Mouse (Mus musculus) cortical plate, adult 2 months (tissue): ENCODE data around the gene Frmd4a. TPM values are rescaled to one million over a fixed set of nuclear protein-coding genes. Genes with fewer than 3 reads are reported as not detected.

ENCODE experiments used
- H3K27ac ChIP-seq: fragments of 200-500 bp; 2 replicates; pipeline ENCODE4 v1.5.1; 2012; ENCODE audit warnings: low read length, control low read depth, inconsistent platforms; ENCODE audit not compliant: insufficient read depth
- H3K4me1 ChIP-seq: fragments of 200-500 bp; 2 replicates; pipeline ENCODE4 v1.6.1; 2011; ENCODE audit warnings: low read length; ENCODE audit not compliant: control insufficient read depth, insufficient read depth
- H3K4me3 ChIP-seq: fragments of 200-500 bp; 2 replicates; pipeline ENCODE4 v1.5.1; 2011; ENCODE audit warnings: mild to moderate bottlenecking, low read length, control low read depth; ENCODE audit not compliant: insufficient read depth
- CTCF ChIP-seq: fragments of 200-500 bp; IDR thresholded peaks from 2 replicates; pipeline ENCODE4 v1.5.1; 2011; ENCODE audit warnings: mild to moderate bottlenecking, control low read depth, low read length; ENCODE audit not compliant: insufficient read depth; ENCODE audit errors: extremely low read depth
- POLR2A ChIP-seq: fragments of 200-500 bp; IDR thresholded peaks from 2 replicates; pipeline ENCODE4 v1.6.1; 2011; ENCODE audit warnings: mild to moderate bottlenecking, low read length, control low read depth; ENCODE audit not compliant: insufficient read depth; ENCODE audit errors: extremely low read depth
- polyA plus RNA-seq: library from polyadenylated mRNA; depleted of rRNA; stranded (reverse); fragments of >200 nt; gene quantifications from 2 replicates; pipeline ENCODE4 v1.2.3, GENCODE M21; 2012

Gene Frmd4a
- polyA plus RNA-seq, 1 experiment, result 33.9 TPM

- Histone ChIP-seq H3K27ac (no peak overlapping the region), H3K4me1 (peaks cover 6% of the 10 kb centered on the region), H3K4me3 (no peak overlapping the region)
- TF ChIP-seq CTCF, result no peak
- TF ChIP-seq POLR2A, result no peak
Measured at GRCm38 (mm10) chr2:4477311-4477710, 459.8 kb downstream of the Frmd4a start.

GRCm38 (mm10) chr2:4480180-4480579 lies 462.7 kb downstream of the Frmd4a start:
- Histone ChIP-seq H3K4me3 (no peak overlapping the region), H3K27ac (no peak overlapping the region), H3K4me1 (no peaks in the 10 kb centered on the region)
- TF ChIP-seq CTCF, result no peak
- TF ChIP-seq POLR2A, result no peak

GRCm38 (mm10) chr2:4481154-4481553 lies 463.6 kb downstream of the Frmd4a start:
- Histone ChIP-seq H3K27ac (no peak overlapping the region), H3K4me3 (no peak overlapping the region), H3K4me1 (no peaks in the 10 kb centered on the region)
- TF ChIP-seq POLR2A (no peak), CTCF (no peak)

- TF ChIP-seq POLR2A (no peak), CTCF (no peak)
- Histone ChIP-seq H3K27ac (no peak overlapping the region), H3K4me1 (no peaks in the 10 kb centered on the region), H3K4me3 (no peak overlapping the region)
Measured at GRCm38 (mm10) chr2:4486185-4486584, 468.7 kb downstream of the Frmd4a start.

GRCm38 (mm10) chr2:4487280-4487679 lies 469.8 kb downstream of the Frmd4a start:
- TF ChIP-seq CTCF, result no peak
- no peak for TF ChIP-seq POLR2A
- Histone ChIP-seq H3K27ac (no peak overlapping the region), H3K4me1 (no peaks in the 10 kb centered on the region), H3K4me3 (no peak overlapping the region)

- Histone ChIP-seq H3K27ac (no peak overlapping the region), H3K4me1 (no peaks in the 10 kb centered on the region; the same call in 1 of the 2 replicates)
- TF ChIP-seq CTCF, result no peak
- no peak for TF ChIP-seq POLR2A
Measured at GRCm38 (mm10) chr2:4490845-4491244, 473.3 kb downstream of the Frmd4a start.

GRCm38 (mm10) chr2:4492485-4493481 lies 475.3 kb downstream of the Frmd4a start:
- H3K4me1 ChIP-seq, result no peaks in the 10 kb centered on the region; the same call in 1 of the 2 replicates
- no peak overlapping the region for H3K4me3 ChIP-seq
- H3K27ac ChIP-seq, result no peak overlapping the region
- TF ChIP-seq POLR2A (no peak), CTCF (peak; percentile 96)

More at GRCm38 (mm10) chr2:4490845-4491244, 473.3 kb downstream of the Frmd4a start:
- H3K4me3 ChIP-seq, result no peak overlapping the region

- H3K27ac ChIP-seq, result no peak overlapping the region
- no peaks in the 10 kb centered on the region; the same call in 1 of the 2 replicates for H3K4me1 ChIP-seq
- TF ChIP-seq CTCF (no peak), POLR2A (no peak)
- no peak overlapping the region for H3K4me3 ChIP-seq
Measured at GRCm38 (mm10) chr2:4494478-4494877, 477.0 kb downstream of the Frmd4a start.

GRCm38 (mm10) chr2:4499257-4499656 lies 481.7 kb downstream of the Frmd4a start:
- TF ChIP-seq CTCF (peak; percentile 47; the same call in 1 of the 2 replicates), POLR2A (no peak)
- H3K27ac ChIP-seq, result no peak overlapping the region
- H3K4me1 ChIP-seq, result peaks cover 14% of the 10 kb centered on the region
- no peak overlapping the region for H3K4me3 ChIP-seq

- H3K27ac ChIP-seq, result no peak overlapping the region
- TF ChIP-seq CTCF, result no peak
- no peak for TF ChIP-seq POLR2A
- peaks cover 14% of the 10 kb centered on the region for H3K4me1 ChIP-seq
- no peak overlapping the region for H3K4me3 ChIP-seq
Measured at GRCm38 (mm10) chr2:4499916-4500315, 482.4 kb downstream of the Frmd4a start.
